Mouse (Mus musculus) erythroblast, embryonic 14.5 days (primary cell): Measurements from ENCODE around the gene Zbtb40.

Experiments
- GATA1 ChIP-seq: IDR thresholded peaks from 2 replicates; pipeline ENCODE4 v1.6.1; 2012; ENCODE audit warnings: low read length, inconsistent platforms, mixed read lengths
- TAL1 ChIP-seq: IDR thresholded peaks from 3 replicates; pipeline ENCODE4 v1.6.1; 2012; ENCODE audit warnings: low read length, inconsistent platforms, mixed read lengths

GRCm38 (mm10) chr4:137097984-137098327, 49.4 kb upstream of the Zbtb40 start:
- TF ChIP-seq TAL1: no peak
- TF ChIP-seq GATA1: no peak
